Mouse (Mus musculus): ENCODE measurements around the gene Cdc42ep1.

Gene Cdc42ep1

DNA sequence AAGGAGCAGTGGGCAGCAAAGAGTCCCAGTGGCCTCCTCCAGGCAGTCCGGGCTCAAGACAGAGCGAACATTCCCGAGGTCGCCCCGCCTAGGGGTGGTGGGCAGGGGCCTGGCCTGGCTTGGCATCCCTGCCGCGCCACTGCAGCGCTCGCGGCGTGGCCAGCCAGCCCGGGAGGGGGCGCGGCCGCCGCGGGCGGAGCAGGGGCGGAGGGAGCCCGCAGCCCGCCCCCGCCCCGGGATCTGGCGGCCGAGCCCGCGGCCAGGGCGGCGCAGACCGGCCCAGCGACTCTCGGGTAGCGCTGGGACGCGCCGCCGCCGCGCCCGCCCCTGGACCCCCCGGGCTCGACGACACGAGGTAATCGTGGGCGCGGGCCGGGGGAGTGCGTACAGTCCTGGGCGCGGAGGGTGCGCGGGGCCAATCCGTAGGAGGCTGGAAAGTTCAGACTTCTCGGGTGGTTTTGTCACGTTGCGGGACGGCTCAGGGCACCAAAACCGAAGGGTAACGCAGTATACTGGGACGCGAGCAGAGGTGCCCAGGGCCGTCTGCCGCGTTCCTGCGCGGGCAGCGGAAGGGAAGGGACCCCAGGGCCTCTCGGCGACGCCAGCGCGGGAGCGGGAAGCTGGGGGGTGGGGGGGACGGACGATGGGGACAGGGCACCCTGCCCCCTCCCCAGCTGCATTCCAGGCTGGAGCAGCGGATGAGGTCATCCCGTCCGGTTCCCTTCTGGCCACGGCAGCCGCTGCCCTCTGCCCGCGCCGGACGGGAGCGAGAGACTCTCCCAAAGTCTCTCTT, at the start of gene Cdc42ep1:
TSS of gene Cdc42ep1 (plus strand) at position 254 of the 793 bp plus-strand sequence.
- Histone ChIP-seq H3K27me3 (ENCODE audit: control insufficient read depth, insufficient read depth, low read length, poor library complexity, severe bottlenecking) (no peaks in the 10 kb centered on the region; the same call in 1 of the 2 replicates), H3K36me3 (ENCODE audit: control insufficient read depth, insufficient read depth, low read length, poor library complexity, severe bottlenecking) (no peaks in the 10 kb centered on the region)
- no peak for DNase-seq (ENCODE audit: low read depth, low spot score)

GRCm38 (mm10) chr15:78796196-78797059, 46.0 kb upstream of the Cdc42ep1 start:
- DNase-seq (ENCODE audit: low read depth, low spot score): no peak
- H3K27me3 ChIP-seq (ENCODE audit: control insufficient read depth, insufficient read depth, low read length, poor library complexity, severe bottlenecking): no peaks in the 10 kb centered on the region
- no peaks in the 10 kb centered on the region for H3K36me3 ChIP-seq (ENCODE audit: control insufficient read depth, insufficient read depth, low read length, poor library complexity, severe bottlenecking)

- Histone ChIP-seq H3K27me3 (ENCODE audit: control insufficient read depth, insufficient read depth, low read length, poor library complexity, severe bottlenecking) (no peaks in the 10 kb centered on the region), H3K36me3 (ENCODE audit: control insufficient read depth, insufficient read depth, low read length, poor library complexity, severe bottlenecking) (no peaks in the 10 kb centered on the region)
- no peak for DNase-seq (ENCODE audit: low read depth, low spot score)
Observed at GRCm38 (mm10) chr15:78797060-78797329, 45.4 kb upstream of the Cdc42ep1 start.

DNA sequence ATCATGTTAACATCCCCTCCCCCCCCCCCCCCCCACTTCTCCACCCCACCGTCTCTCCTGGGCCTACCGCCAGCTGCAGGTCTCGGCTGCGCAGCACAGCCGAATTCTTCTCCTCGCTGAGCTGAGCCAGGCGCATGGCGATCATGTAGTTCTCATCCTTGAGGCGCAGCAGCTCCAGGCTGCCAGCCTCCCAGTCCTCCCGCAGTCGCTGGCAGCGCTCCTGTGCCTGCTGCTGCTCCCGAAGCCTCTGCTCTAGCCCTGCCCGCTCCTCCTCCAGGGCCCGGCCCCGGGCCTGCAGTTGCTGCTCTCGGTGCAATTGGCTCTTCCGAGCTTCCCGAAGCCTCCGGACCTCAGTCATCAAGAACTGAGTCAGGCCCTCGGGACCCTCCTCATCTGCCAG, 43.4 kb upstream of the Cdc42ep1 start:
- Histone ChIP-seq H3K27me3 (ENCODE audit: control insufficient read depth, insufficient read depth, low read length, poor library complexity, severe bottlenecking) (no peaks in the 10 kb centered on the region), H3K36me3 (ENCODE audit: control insufficient read depth, insufficient read depth, low read length, poor library complexity, severe bottlenecking) (no peaks in the 10 kb centered on the region)
- DNase-seq (ENCODE audit: low read depth, low spot score): no peak

DNA sequence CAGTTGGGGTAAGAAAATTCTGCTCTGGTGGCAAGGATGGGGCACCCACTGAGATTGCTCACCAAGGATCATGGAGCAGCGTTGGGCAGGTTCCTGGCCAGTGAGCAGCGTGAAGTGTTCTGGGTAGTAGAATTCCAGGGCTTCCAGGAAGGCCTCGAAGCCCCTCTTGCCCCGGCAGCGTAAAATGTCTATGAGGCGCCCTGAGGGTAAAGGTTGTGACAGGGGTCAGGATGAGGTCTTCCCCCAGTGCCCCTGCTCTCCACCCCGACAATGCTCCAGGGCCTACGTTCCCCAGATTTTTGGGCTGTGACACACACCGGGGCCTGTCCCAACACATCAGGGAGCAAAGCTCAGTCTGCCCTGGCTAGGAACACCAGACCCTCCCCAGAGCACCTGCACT, 40.9 kb upstream of the Cdc42ep1 start:
- no peak for DNase-seq (ENCODE audit: low read depth, low spot score)
- H3K36me3 ChIP-seq (ENCODE audit: control insufficient read depth, insufficient read depth, low read length, poor library complexity, severe bottlenecking): no peaks in the 10 kb centered on the region

DNA sequence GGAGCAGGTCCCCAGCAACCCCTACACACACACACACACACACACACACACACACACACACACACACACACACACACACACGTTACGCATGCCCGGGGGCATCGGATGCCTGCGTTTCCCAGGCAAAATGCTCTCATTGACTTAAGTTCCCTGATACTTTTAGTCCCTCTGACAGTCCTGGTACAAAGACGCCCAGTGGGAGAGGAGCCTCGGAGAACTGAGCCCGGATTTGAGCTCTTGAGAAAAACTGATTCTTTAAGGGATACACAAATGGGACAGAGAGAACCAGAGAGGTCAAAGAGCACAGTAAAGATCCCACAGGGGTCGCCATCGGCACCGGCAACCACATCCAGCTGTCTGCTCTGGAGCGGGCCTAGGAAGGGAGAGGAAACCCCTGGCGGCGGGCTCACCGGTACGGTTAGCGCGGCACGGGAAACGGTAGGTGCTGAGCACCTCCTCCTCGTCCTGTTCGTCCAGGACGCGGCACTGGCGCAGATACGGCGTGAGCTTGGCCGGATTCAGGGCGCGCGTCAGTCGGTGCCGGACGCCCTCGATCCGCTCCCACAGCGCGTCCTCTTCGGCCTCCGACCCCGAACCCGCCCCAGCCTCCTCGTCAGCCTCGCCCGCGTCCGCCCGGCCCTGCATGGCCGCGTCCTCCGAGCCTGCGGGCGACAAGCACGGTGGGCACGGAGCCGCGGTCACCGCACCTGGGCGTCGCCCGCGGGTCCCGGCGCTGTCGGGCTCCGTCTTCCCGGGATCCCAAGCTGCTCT, 40.3 kb upstream of the Cdc42ep1 start:
- Histone ChIP-seq H3K36me3 (ENCODE audit: control insufficient read depth, insufficient read depth, low read length, poor library complexity, severe bottlenecking) (no peaks in the 10 kb centered on the region), H3K27me3 (ENCODE audit: control insufficient read depth, insufficient read depth, low read length, poor library complexity, severe bottlenecking) (no peaks in the 10 kb centered on the region)
- peak; percentile 30 for DNase-seq (ENCODE audit: low read depth, low spot score)

More for the DNA sequence above, 40.9 kb upstream of the Cdc42ep1 start:
- no peaks in the 10 kb centered on the region for H3K27me3 ChIP-seq (ENCODE audit: control insufficient read depth, insufficient read depth, low read length, poor library complexity, severe bottlenecking)

- DNase-seq (ENCODE audit: low read depth, low spot score): peak; percentile 57
- H3K27me3 ChIP-seq (ENCODE audit: control insufficient read depth, insufficient read depth, low read length, poor library complexity, severe bottlenecking): no peaks in the 10 kb centered on the region
- no peaks in the 10 kb centered on the region for H3K36me3 ChIP-seq (ENCODE audit: control insufficient read depth, insufficient read depth, low read length, poor library complexity, severe bottlenecking)
Observed at GRCm38 (mm10) chr15:78802776-78803391, 39.5 kb upstream of the Cdc42ep1 start, which contains the start of gene Card10. TSS of gene Card10 (minus strand) at chr15:78803042.

GRCm38 (mm10) chr15:78803499-78803900, 38.9 kb upstream of the Cdc42ep1 start:
- no peak for DNase-seq (ENCODE audit: low read depth, low spot score)
- no peaks in the 10 kb centered on the region for H3K27me3 ChIP-seq (ENCODE audit: control insufficient read depth, insufficient read depth, low read length, poor library complexity, severe bottlenecking)
- no peaks in the 10 kb centered on the region for H3K36me3 ChIP-seq (ENCODE audit: control insufficient read depth, insufficient read depth, low read length, poor library complexity, severe bottlenecking)

DNA sequence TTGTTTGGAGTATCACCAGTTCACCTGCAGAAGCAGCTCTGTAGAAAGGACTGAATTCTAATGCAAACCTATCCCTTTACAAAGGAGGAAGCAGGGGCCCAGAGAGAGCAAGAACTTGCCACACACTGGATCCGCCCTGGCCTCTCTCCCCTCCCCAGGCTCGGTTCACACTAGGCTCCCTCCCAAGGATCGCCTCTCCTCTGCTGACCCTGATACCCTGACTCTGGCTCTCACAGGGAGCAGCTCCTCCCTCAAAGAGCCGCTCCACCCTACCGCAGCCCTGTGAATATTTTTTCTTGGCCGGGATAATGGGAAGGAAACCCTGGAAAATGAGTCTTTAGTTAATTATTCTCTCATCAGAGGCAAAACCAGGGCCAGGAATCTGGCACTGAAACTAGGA, 38.1 kb upstream of the Cdc42ep1 start:
- H3K27me3 ChIP-seq (ENCODE audit: control insufficient read depth, insufficient read depth, low read length, poor library complexity, severe bottlenecking): no peaks in the 10 kb centered on the region
- H3K36me3 ChIP-seq (ENCODE audit: control insufficient read depth, insufficient read depth, low read length, poor library complexity, severe bottlenecking): no peaks in the 10 kb centered on the region
- no peak for DNase-seq (ENCODE audit: low read depth, low spot score)

DNA sequence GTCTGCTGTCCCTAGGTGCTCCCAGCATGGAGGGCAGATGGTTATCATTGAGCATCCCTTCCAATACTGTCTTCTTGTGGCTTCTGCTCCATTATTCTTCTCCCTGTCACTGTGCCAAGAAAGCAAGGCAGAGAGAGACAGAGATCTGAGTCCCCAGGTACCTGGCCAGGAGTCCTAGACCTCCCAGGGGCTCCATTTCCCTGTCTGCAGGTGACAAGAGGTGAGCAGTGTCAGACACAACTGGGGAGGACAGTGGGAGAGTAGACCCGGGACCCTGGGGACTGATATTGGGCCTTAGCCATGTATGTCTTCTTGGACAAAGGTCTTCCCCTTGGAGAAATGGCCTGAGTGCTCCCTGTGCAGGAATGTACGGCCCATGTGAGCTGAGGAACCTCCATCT, 37.1 kb upstream of the Cdc42ep1 start:
- Histone ChIP-seq H3K36me3 (ENCODE audit: control insufficient read depth, insufficient read depth, low read length, poor library complexity, severe bottlenecking) (no peaks in the 10 kb centered on the region), H3K27me3 (ENCODE audit: control insufficient read depth, insufficient read depth, low read length, poor library complexity, severe bottlenecking) (no peaks in the 10 kb centered on the region)
- no peak for DNase-seq (ENCODE audit: low read depth, low spot score)

GRCm38 (mm10) chr15:78806614-78807013, 35.8 kb upstream of the Cdc42ep1 start:
- H3K27me3 ChIP-seq (ENCODE audit: control insufficient read depth, insufficient read depth, low read length, poor library complexity, severe bottlenecking): no peaks in the 10 kb centered on the region
- DNase-seq (ENCODE audit: low read depth, low spot score): no peak
- H3K36me3 ChIP-seq (ENCODE audit: control insufficient read depth, insufficient read depth, low read length, poor library complexity, severe bottlenecking): no peaks in the 10 kb centered on the region

GRCm38 (mm10) chr15:78807141-78807540, 35.3 kb upstream of the Cdc42ep1 start:
- Histone ChIP-seq H3K36me3 (ENCODE audit: control insufficient read depth, insufficient read depth, low read length, poor library complexity, severe bottlenecking) (no peaks in the 10 kb centered on the region), H3K27me3 (ENCODE audit: control insufficient read depth, insufficient read depth, low read length, poor library complexity, severe bottlenecking) (no peaks in the 10 kb centered on the region)
- DNase-seq (ENCODE audit: low read depth, low spot score): no peak

DNA sequence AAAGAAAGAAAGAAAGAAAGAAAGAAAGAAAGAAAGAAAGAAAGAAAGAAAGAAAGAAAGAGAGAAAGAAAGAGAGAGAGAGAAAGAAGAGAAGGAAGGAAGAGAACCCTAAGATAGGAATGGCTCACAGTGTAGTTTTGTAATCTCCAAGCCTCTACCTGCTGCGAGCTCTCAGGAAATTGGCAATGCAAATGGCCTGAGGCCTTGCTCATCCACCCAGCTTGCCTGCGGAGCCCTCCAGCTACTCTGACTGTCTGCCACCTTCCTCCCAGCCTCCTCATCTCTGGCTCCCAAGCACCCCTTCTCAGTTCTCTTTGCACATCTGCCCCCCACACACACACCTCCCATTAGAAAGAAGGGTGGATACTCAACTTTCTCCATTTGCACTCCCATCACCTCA, 33.4 kb upstream of the Cdc42ep1 start:
- H3K36me3 ChIP-seq (ENCODE audit: control insufficient read depth, insufficient read depth, low read length, poor library complexity, severe bottlenecking): no peaks in the 10 kb centered on the region
- H3K27me3 ChIP-seq (ENCODE audit: control insufficient read depth, insufficient read depth, low read length, poor library complexity, severe bottlenecking): no peaks in the 10 kb centered on the region
- no peak for DNase-seq (ENCODE audit: low read depth, low spot score)

DNA sequence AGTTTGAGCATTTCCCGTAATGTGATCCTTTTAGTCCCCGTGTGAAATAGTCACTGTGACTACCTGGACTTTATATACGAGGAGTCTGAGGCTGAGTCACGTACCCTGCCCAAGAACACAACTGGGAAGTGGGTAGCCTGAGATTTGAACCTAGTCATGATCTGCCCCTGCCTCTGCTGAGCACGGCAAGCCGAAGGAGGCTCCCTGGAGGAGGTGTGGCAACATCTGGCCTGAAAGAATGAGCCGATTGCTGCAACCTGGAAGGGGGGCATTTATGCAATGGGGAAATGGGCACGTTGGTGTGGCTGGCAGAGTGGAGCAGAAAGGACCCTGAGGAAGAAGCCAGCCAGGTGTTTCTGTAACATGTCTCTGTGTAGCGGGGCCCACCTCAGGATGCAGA, 32.7 kb upstream of the Cdc42ep1 start:
- H3K27me3 ChIP-seq (ENCODE audit: control insufficient read depth, insufficient read depth, low read length, poor library complexity, severe bottlenecking): no peaks in the 10 kb centered on the region
- no peaks in the 10 kb centered on the region for H3K36me3 ChIP-seq (ENCODE audit: control insufficient read depth, insufficient read depth, low read length, poor library complexity, severe bottlenecking)
- DNase-seq (ENCODE audit: low read depth, low spot score): no peak

All from splenic B cell, adult 2 months (primary cell).